Mouse (Mus musculus) hindbrain, embryonic 12.5 days (tissue): ENCODE data around the gene H2-Q6. TPM values are rescaled to one million over a fixed set of nuclear protein-coding genes. Genes with fewer than 3 reads are reported as not detected.
"Not testable (repeated sequence)": the region's sequence is repeated elsewhere in the genome, so short reads cannot be mapped to it uniquely, and the experiment has no call there.

Experiments used
- ATAC-seq: fragments of 200-750 bp; cut with Nextera tagmentation; 2 replicates; pipeline ENCODE4 v1.8.0; 2017; ENCODE audit warnings: moderate TSS enrichment; ENCODE audit not compliant: low FRiP score
- H3K27ac ChIP-seq: fragments of 300-500 bp; sonication (generic); 2 replicates; pipeline ENCODE4 v1.5.1; 2016; ENCODE audit warnings: mild to moderate bottlenecking
- H3K27me3 ChIP-seq: fragments of 300-500 bp; sonication (generic); 2 replicates; pipeline ENCODE4 v1.6.1; 2016; ENCODE audit warnings: mild to moderate bottlenecking
- H3K36me3 ChIP-seq: fragments of 300-500 bp; sonication (generic); 2 replicates; pipeline ENCODE4 v1.6.1; 2016; ENCODE audit warnings: mild to moderate bottlenecking
- H3K4me1 ChIP-seq: fragments of 300-500 bp; sonication (generic); 2 replicates; pipeline ENCODE4 v1.6.1; 2016
- H3K4me2 ChIP-seq: fragments of 300-500 bp; sonication (generic); replicated peaks from 2 replicates; pipeline ENCODE4 v1.6.1; 2016; ENCODE audit warnings: mild to moderate bottlenecking
- H3K4me3 ChIP-seq: fragments of 300-500 bp; sonication (generic); 2 replicates; pipeline ENCODE4 v1.5.1; 2016; ENCODE audit warnings: mild to moderate bottlenecking
- H3K9ac ChIP-seq: fragments of 300-500 bp; sonication (generic); 2 replicates; pipeline ENCODE4 v1.6.1; 2016; ENCODE audit warnings: mild to moderate bottlenecking, moderate library complexity
- H3K9me3 ChIP-seq: fragments of 300-500 bp; sonication (generic); replicated peaks from 2 replicates; pipeline ENCODE4 v1.6.1; 2016; ENCODE audit warnings: mild to moderate bottlenecking
- WGBS: fragments of 180-500 bp; shearing (Covaris S2); methylation state at CpG from one replicate; pipeline ENCODE4 v1.1.7; 2016; 5-methylcytosine and 5-hydroxymethylcytosine counted together
- polyA plus RNA-seq: library from polyadenylated mRNA; unstranded; fragments of >200 nt; fragmentation: Nextera tagmentation; extraction: Ambion mirVana; gene quantifications from 2 replicates; pipeline ENCODE4 v1.2.1, GENCODE M21; 2016

Gene H2-Q6
- polyA plus RNA-seq, 1 experiment from 2014 or later: 0.10 TPM

- ATAC-seq, H3K4me3 ChIP-seq, H3K27ac ChIP-seq, H3K9ac ChIP-seq, H3K4me1 ChIP-seq, H3K36me3 ChIP-seq, H3K4me2 ChIP-seq, H3K9me3 ChIP-seq: not testable (repeated sequence)
- 17% methylated on average over 11 of the region's 11 CpGs for WGBS
- peaks cover 30% of the 10 kb centered on the region for H3K27me3 ChIP-seq
Measured at GRCm38 (mm10) chr17:35420206-35420810, 4.3 kb upstream of the H2-Q6 start.

GRCm38 (mm10) chr17:35421331-35421730 is 3.3 kb upstream of the H2-Q6 start:
- 92% methylated on average over 4 of the region's 4 CpGs for WGBS
- H3K9ac ChIP-seq, H3K36me3 ChIP-seq, H3K4me3 ChIP-seq, H3K4me2 ChIP-seq, H3K27ac ChIP-seq, H3K4me1 ChIP-seq, ATAC-seq, H3K9me3 ChIP-seq: not testable (repeated sequence)
- H3K27me3 ChIP-seq: peaks cover 40% of the 10 kb centered on the region

GRCm38 (mm10) chr17:35422360-35422759 is 2.3 kb upstream of the H2-Q6 start:
- not testable (repeated sequence) for H3K4me1 ChIP-seq, H3K36me3 ChIP-seq, H3K9me3 ChIP-seq, H3K4me2 ChIP-seq, H3K27ac ChIP-seq, H3K9ac ChIP-seq, ATAC-seq, H3K4me3 ChIP-seq
- peaks cover 42% of the 10 kb centered on the region for H3K27me3 ChIP-seq
- 89% methylated on average over 5 of the region's 5 CpGs for WGBS

GRCm38 (mm10) chr17:35423131-35423810 is 1.4 kb upstream of the H2-Q6 start:
- H3K36me3 ChIP-seq, ATAC-seq, H3K9ac ChIP-seq, H3K4me2 ChIP-seq, H3K9me3 ChIP-seq, H3K4me3 ChIP-seq, H3K27ac ChIP-seq, H3K4me1 ChIP-seq: not testable (repeated sequence)
- WGBS: 80% methylated on average over 3 of the region's 3 CpGs
- peaks cover 38% of the 10 kb centered on the region for H3K27me3 ChIP-seq

- not testable (repeated sequence) for H3K27ac ChIP-seq, H3K36me3 ChIP-seq, H3K9ac ChIP-seq, H3K4me3 ChIP-seq, H3K4me2 ChIP-seq, H3K9me3 ChIP-seq, ATAC-seq, H3K4me1 ChIP-seq
- WGBS: 83% methylated on average over 3 of the region's 3 CpGs
- peaks cover 38% of the 10 kb centered on the region for H3K27me3 ChIP-seq
Measured at GRCm38 (mm10) chr17:35424106-35424505, 544 bp upstream of the H2-Q6 start.

GRCm38 (mm10) chr17:35425474-35425873 is 824 bp downstream of the H2-Q6 start:
- not testable (repeated sequence) for H3K27ac ChIP-seq, H3K9me3 ChIP-seq, ATAC-seq, H3K36me3 ChIP-seq, H3K4me1 ChIP-seq, H3K9ac ChIP-seq
- Histone ChIP-seq H3K27me3 (peaks cover 40% of the 10 kb centered on the region), H3K4me2 (peak overlapping the region; percentile 53), H3K4me3 (peak overlapping the region; percentile 30)
- WGBS: 11% methylated on average over 28 of the region's 28 CpGs

GRCm38 (mm10) chr17:35428883-35429282 is 4.2 kb downstream of the H2-Q6 start:
- ATAC-seq, H3K4me2 ChIP-seq, H3K4me1 ChIP-seq, H3K36me3 ChIP-seq, H3K27ac ChIP-seq, H3K4me3 ChIP-seq, H3K9ac ChIP-seq, H3K9me3 ChIP-seq: not testable (repeated sequence)
- H3K27me3 ChIP-seq: peaks cover 27% of the 10 kb centered on the region
- 86% methylated on average over 6 of the region's 6 CpGs for WGBS

- not testable (repeated sequence) for H3K27ac ChIP-seq, ATAC-seq, H3K4me1 ChIP-seq, H3K4me2 ChIP-seq, H3K4me3 ChIP-seq, H3K9me3 ChIP-seq, H3K36me3 ChIP-seq, H3K9ac ChIP-seq
- peaks cover 18% of the 10 kb centered on the region for H3K27me3 ChIP-seq
- WGBS: 81% methylated on average over 6 of the region's 6 CpGs
Measured at GRCm38 (mm10) chr17:35430671-35431070, 6.0 kb downstream of the H2-Q6 start.

GRCm38 (mm10) chr17:35432167-35432566 is 7.5 kb downstream of the H2-Q6 start:
- H3K27ac ChIP-seq, ATAC-seq, H3K4me1 ChIP-seq, H3K9me3 ChIP-seq, H3K4me2 ChIP-seq, H3K9ac ChIP-seq, H3K36me3 ChIP-seq, H3K4me3 ChIP-seq: not testable (repeated sequence)
- WGBS: 87% methylated on average over 3 of the region's 3 CpGs
- H3K27me3 ChIP-seq: peaks cover 12% of the 10 kb centered on the region; the same call in 1 of the 2 replicates

GRCm38 (mm10) chr17:35434836-35435235 is 10.2 kb downstream of the H2-Q6 start:
- H3K4me1 ChIP-seq, H3K9me3 ChIP-seq, H3K9ac ChIP-seq, H3K36me3 ChIP-seq, ATAC-seq, H3K27ac ChIP-seq, H3K4me2 ChIP-seq, H3K4me3 ChIP-seq: not testable (repeated sequence)
- peaks cover 19% of the 10 kb centered on the region for H3K27me3 ChIP-seq
- 8% methylated on average over 8 of the region's 8 CpGs for WGBS

- not testable (repeated sequence) for H3K4me1 ChIP-seq, H3K36me3 ChIP-seq, H3K27ac ChIP-seq, H3K9me3 ChIP-seq, H3K4me3 ChIP-seq, H3K9ac ChIP-seq, H3K4me2 ChIP-seq, ATAC-seq
- peaks cover 24% of the 10 kb centered on the region for H3K27me3 ChIP-seq
- 81% methylated on average over 3 of the region's 3 CpGs for WGBS
Measured at GRCm38 (mm10) chr17:35435577-35435976, 10.9 kb downstream of the H2-Q6 start.

GRCm38 (mm10) chr17:35437386-35437936 is 12.8 kb downstream of the H2-Q6 start:
- ATAC-seq, H3K4me3 ChIP-seq, H3K9me3 ChIP-seq, H3K36me3 ChIP-seq, H3K4me1 ChIP-seq, H3K27ac ChIP-seq, H3K4me2 ChIP-seq, H3K9ac ChIP-seq: not testable (repeated sequence)
- 63% methylated on average over 1 of the region's 1 CpGs for WGBS
- peaks cover 24% of the 10 kb centered on the region for H3K27me3 ChIP-seq

- not testable (repeated sequence) for H3K9me3 ChIP-seq, ATAC-seq, H3K27ac ChIP-seq, H3K4me1 ChIP-seq, H3K9ac ChIP-seq, H3K4me3 ChIP-seq, H3K36me3 ChIP-seq, H3K4me2 ChIP-seq
- H3K27me3 ChIP-seq: peaks cover 24% of the 10 kb centered on the region
- WGBS: 75% methylated on average over 2 of the region's 3 CpGs
Measured at GRCm38 (mm10) chr17:35438395-35438794, 13.7 kb downstream of the H2-Q6 start.
